Mouse (Mus musculus): ENCODE measurements around the gene Pfdn6. TPM values are rescaled to one million over a fixed set of nuclear protein-coding genes. Genes with fewer than 3 reads are reported as not detected.

Pfdn6 gene
- total RNA-seq, 1 experiment = 201 TPM

GRCm38 (mm10) chr17:33916847-33917655, 23.1 kb downstream of the Pfdn6 start:
- TF ChIP-seq CHD2 (IDR thresholded peaks at IDR 0.05; ENCODE audit: low read depth, low read length) (no peak), ZNF384 (IDR thresholded peaks at IDR 0.05; ENCODE audit: low read depth, low read length) (no peak), HCFC1 (IDR thresholded peaks at IDR 0.05; ENCODE audit: borderline replicate concordance, insufficient read depth, low read length) (no peak), ZC3H11A (IDR thresholded peaks at IDR 0.05; ENCODE audit: borderline replicate concordance, low read depth, low read length) (no peak), MAFK (IDR thresholded peaks at IDR 0.05; ENCODE audit: insufficient read depth, low read depth, low read length) (no peak)
- H3K36me3 ChIP-seq (ENCODE audit: control insufficient read depth, insufficient read depth, low read length, poor library complexity, severe bottlenecking) = peaks cover 32% of the 10 kb centered on the region
- no peaks in the 10 kb centered on the region for H3K9me3 ChIP-seq (ENCODE audit: control insufficient read depth, insufficient read depth, low read depth, low read length)
- H3K4me1 ChIP-seq (ENCODE audit: control insufficient read depth in 2 of 2, insufficient read depth in 2 of 2, low read length in 2 of 2, poor library complexity in 1 of 2) = peaks cover 1 to 23% of the 10 kb centered on the region in 2 experiments; a peak in 2 of 4 replicates
- in situ Hi-C loops (cut with MboI; ENCODE audit: low sequenced_read_pairs in 2 of 2, unreplicated experiment in 2 of 2) = no loop called here
- DNase-seq (ENCODE audit: low read depth, low spot score) = no peak
- peak overlapping the region; percentile 27; the same call in 1 of the 2 replicates for H3K9ac ChIP-seq (ENCODE audit: insufficient read depth, low read depth, low read length, poor library complexity, severe bottlenecking)
- peak overlapping the region; percentile 64 to 93 for H3K4me3 ChIP-seq (ENCODE audit: insufficient read depth in 1 of 2, low read depth in 1 of 2, low read length in 2 of 2, poor library complexity in 1 of 2, severe bottlenecking in 1 of 2)
- no peak overlapping the region; the same call in 1 of the 2 replicates for H3K27ac ChIP-seq (ENCODE audit: insufficient read depth, low read depth, low read length, poor library complexity, severe bottlenecking)

DNA sequence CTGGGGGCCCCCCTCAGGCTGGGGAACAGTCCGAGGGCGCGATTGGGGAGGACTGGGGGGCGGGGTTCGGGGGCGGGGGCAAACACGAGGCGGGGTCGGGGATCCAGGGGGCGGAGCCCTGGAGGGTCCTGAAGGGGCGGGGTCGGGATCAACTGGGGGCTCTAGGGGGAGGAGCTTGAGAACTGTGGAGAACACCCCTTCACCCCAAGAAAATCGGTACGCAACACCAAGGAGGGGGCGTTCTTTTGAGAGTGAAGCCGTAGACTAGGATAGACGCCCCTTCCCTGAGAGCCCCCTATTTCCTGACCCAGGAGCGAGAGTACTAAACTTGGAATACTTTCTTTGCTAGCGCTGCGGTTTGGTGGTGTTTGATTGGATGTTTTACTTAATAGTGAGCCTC, 23.8 kb downstream of the Pfdn6 start:
- Histone ChIP-seq H3K4me1 (ENCODE audit: control insufficient read depth in 2 of 2, insufficient read depth in 2 of 2, low read length in 2 of 2, poor library complexity in 1 of 2) (peaks cover 3 to 23% of the 10 kb centered on the region in 2 experiments; a peak in 2 of 4 replicates), H3K9me3 (ENCODE audit: control insufficient read depth, insufficient read depth, low read depth, low read length) (no peaks in the 10 kb centered on the region), H3K36me3 (ENCODE audit: control insufficient read depth, insufficient read depth, low read length, poor library complexity, severe bottlenecking) (peaks cover 39% of the 10 kb centered on the region), H3K4me3 (ENCODE audit: insufficient read depth in 1 of 2, low read depth in 1 of 2, low read length in 2 of 2, poor library complexity in 1 of 2, severe bottlenecking in 1 of 2) (peak overlapping the region; percentile 63 to 93), H3K27ac (ENCODE audit: insufficient read depth, low read depth, low read length, poor library complexity, severe bottlenecking) (peak overlapping the region; percentile 83; the same call in 1 of the 2 replicates), H3K9ac (ENCODE audit: insufficient read depth, low read depth, low read length, poor library complexity, severe bottlenecking) (peak overlapping the region; percentile 73)
- in situ Hi-C loops (cut with MboI; ENCODE audit: low sequenced_read_pairs in 2 of 2, unreplicated experiment in 2 of 2) = no loop called here
- TF ChIP-seq MAFK (IDR thresholded peaks at IDR 0.05; ENCODE audit: insufficient read depth, low read depth, low read length) = no peak
- no peak for TF ChIP-seq CHD2 (IDR thresholded peaks at IDR 0.05; ENCODE audit: low read depth, low read length)
- no peak for TF ChIP-seq ZC3H11A (IDR thresholded peaks at IDR 0.05; ENCODE audit: borderline replicate concordance, low read depth, low read length)
- no peak for TF ChIP-seq HCFC1 (IDR thresholded peaks at IDR 0.05; ENCODE audit: borderline replicate concordance, insufficient read depth, low read length)
- TF ChIP-seq ZNF384 (IDR thresholded peaks at IDR 0.05; ENCODE audit: low read depth, low read length) = no peak
- DNase-seq (ENCODE audit: low read depth, low spot score) = no peak

- no peak for TF ChIP-seq MAFK (IDR thresholded peaks at IDR 0.05; ENCODE audit: insufficient read depth, low read depth, low read length)
- peak; percentile 75; the same call in 1 of the 2 replicates for TF ChIP-seq CHD2 (IDR thresholded peaks at IDR 0.05; ENCODE audit: low read depth, low read length)
- TF ChIP-seq ZNF384 (IDR thresholded peaks at IDR 0.05; ENCODE audit: low read depth, low read length) = no peak
- peak; percentile 40; the same call in 1 of the 2 replicates for TF ChIP-seq HCFC1 (IDR thresholded peaks at IDR 0.05; ENCODE audit: borderline replicate concordance, insufficient read depth, low read length)
Observed at GRCm38 (mm10) chr17:33915671-33916250, 24.4 kb downstream of the Pfdn6 start, which contains the start of the genes Tapbp and Zbtb22. Gene Tapbp (plus strand): TSS chr17:33915899. Gene Zbtb22 (plus strand): TSS chr17:33915904.

DNA sequence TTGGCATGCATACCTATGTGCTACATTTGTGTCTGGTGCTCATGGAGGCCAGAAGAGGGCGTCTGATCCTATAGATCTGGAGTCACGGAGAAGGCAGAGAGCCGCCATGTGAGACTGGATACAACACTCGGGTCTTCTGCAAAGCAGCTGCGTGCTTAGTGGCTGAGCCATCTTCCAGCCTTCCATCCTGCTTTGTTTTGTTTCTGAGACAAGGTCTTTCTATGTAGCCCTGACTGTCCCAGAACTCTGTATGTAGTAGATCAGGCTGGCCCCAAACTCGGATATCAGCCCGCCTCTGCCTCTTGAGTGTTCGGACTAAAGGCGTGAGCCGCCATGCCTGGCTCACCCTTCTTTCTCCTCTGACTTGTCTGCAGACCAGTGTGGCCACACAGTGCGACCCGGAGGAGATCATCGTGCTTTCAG, 25.2 kb downstream of the Pfdn6 start:
- in situ Hi-C loops (cut with MboI; ENCODE audit: low sequenced_read_pairs in 2 of 2, unreplicated experiment in 2 of 2) = no loop called here
- Histone ChIP-seq H3K4me3 (ENCODE audit: insufficient read depth in 1 of 2, low read depth in 1 of 2, low read length in 2 of 2, poor library complexity in 1 of 2, severe bottlenecking in 1 of 2) (peak overlapping the region; percentile 63 to 93), H3K27ac (ENCODE audit: insufficient read depth, low read depth, low read length, poor library complexity, severe bottlenecking) (peak overlapping the region; percentile 77), H3K9me3 (ENCODE audit: control insufficient read depth, insufficient read depth, low read depth, low read length) (no peaks in the 10 kb centered on the region), H3K4me1 (ENCODE audit: control insufficient read depth in 2 of 2, insufficient read depth in 2 of 2, low read length in 2 of 2, poor library complexity in 1 of 2) (peaks cover 5 to 23% of the 10 kb centered on the region in 2 experiments; a peak in 2 of 4 replicates), H3K9ac (ENCODE audit: insufficient read depth, low read depth, low read length, poor library complexity, severe bottlenecking) (peak overlapping the region; percentile 75), H3K36me3 (ENCODE audit: control insufficient read depth, insufficient read depth, low read length, poor library complexity, severe bottlenecking) (peaks cover 47% of the 10 kb centered on the region)
- no peak for DNase-seq (ENCODE audit: low read depth, low spot score)
- TF ChIP-seq CHD2 (IDR thresholded peaks at IDR 0.05; ENCODE audit: low read depth, low read length) = no peak
- no peak for TF ChIP-seq ZC3H11A (IDR thresholded peaks at IDR 0.05; ENCODE audit: borderline replicate concordance, low read depth, low read length)
- TF ChIP-seq HCFC1 (IDR thresholded peaks at IDR 0.05; ENCODE audit: borderline replicate concordance, insufficient read depth, low read length) = no peak

More at GRCm38 (mm10) chr17:33915671-33916250, 24.4 kb downstream of the Pfdn6 start, which contains the start of the genes Tapbp and Zbtb22:
- Histone ChIP-seq H3K36me3 (ENCODE audit: control insufficient read depth, insufficient read depth, low read length, poor library complexity, severe bottlenecking) (peaks cover 44% of the 10 kb centered on the region), H3K27ac (ENCODE audit: insufficient read depth, low read depth, low read length, poor library complexity, severe bottlenecking) (peak within 1 kb of the TSS; percentile 83), H3K4me3 (ENCODE audit: insufficient read depth in 1 of 2, low read depth in 1 of 2, low read length in 2 of 2, poor library complexity in 1 of 2, severe bottlenecking in 1 of 2) (peak within 1 kb of the TSS; percentile 63 to 93), H3K9me3 (ENCODE audit: control insufficient read depth, insufficient read depth, low read depth, low read length) (no peaks in the 10 kb centered on the region), H3K9ac (ENCODE audit: insufficient read depth, low read depth, low read length, poor library complexity, severe bottlenecking) (peak within 1 kb of the TSS; percentile 75), H3K4me1 (ENCODE audit: control insufficient read depth in 2 of 2, insufficient read depth in 2 of 2, low read length in 2 of 2, poor library complexity in 1 of 2) (peaks cover 3 to 23% of the 10 kb centered on the region in 2 experiments; a peak in 2 of 4 replicates)
- in situ Hi-C loops (cut with MboI; ENCODE audit: low sequenced_read_pairs in 2 of 2, unreplicated experiment in 2 of 2) = no loop called here
- DNase-seq (ENCODE audit: low read depth, low spot score) = peak; percentile 99

Data from ES-E14 (cell line).